Mouse (Mus musculus) bone marrow macrophage, adult 2 months (primary cell): ENCODE results near the gene Btbd9.

Source experiments
- CTCF ChIP-seq: IDR thresholded peaks from 2 replicates; pipeline ENCODE4 v1.5.1; 2012; ENCODE audit warnings: low read depth, mild to moderate bottlenecking, low read length, moderate library complexity
- POLR2A ChIP-seq: IDR thresholded peaks from 2 replicates; pipeline ENCODE4 v1.6.1; 2012; ENCODE audit warnings: mild to moderate bottlenecking, low read depth, low read length, borderline replicate concordance

- no peak for TF ChIP-seq CTCF
- TF ChIP-seq POLR2A, result no peak
These were observed 17.7 kb downstream of the Btbd9 start for GRCm38 (mm10) chr17:30558623-30559022.
